Mouse (Mus musculus) liver, postnatal 0 days (tissue): Measurements from ENCODE around the gene Cnnm2.

Experiments
- CTCF ChIP-seq: sonication (generic); IDR thresholded peaks from 2 replicates; pipeline ENCODE4 v1.5.1; 2016; ENCODE audit warnings: antibody characterized with exemption, low read depth
- EP300 ChIP-seq: IDR thresholded peaks from 2 replicates; pipeline ENCODE4 v1.6.1; 2016; ENCODE audit warnings: antibody characterized with exemption, low read depth, mild to moderate bottlenecking

- TF ChIP-seq CTCF: no peak
- no peak for TF ChIP-seq EP300
Observed at GRCm38 (mm10) chr19:46718150-46718549, 43.2 kb upstream of the Cnnm2 start.
